Mouse (Mus musculus) embryonic fibroblast, embryonic 13.5 days (primary cell): ENCODE results near the gene Adgre5.

Experiments used
- CTCF ChIP-seq: IDR thresholded peaks from 2 replicates; pipeline ENCODE4 v1.5.1; 2011; ENCODE audit warnings: mild to moderate bottlenecking, control low read depth, low read length, moderate library complexity, borderline replicate concordance; ENCODE audit not compliant: insufficient read depth
- POLR2A ChIP-seq: IDR thresholded peaks from 2 replicates; pipeline ENCODE4 v1.6.1; 2011; ENCODE audit warnings: low read depth, mild to moderate bottlenecking, control low read depth, low read length, moderate library complexity

DNA sequence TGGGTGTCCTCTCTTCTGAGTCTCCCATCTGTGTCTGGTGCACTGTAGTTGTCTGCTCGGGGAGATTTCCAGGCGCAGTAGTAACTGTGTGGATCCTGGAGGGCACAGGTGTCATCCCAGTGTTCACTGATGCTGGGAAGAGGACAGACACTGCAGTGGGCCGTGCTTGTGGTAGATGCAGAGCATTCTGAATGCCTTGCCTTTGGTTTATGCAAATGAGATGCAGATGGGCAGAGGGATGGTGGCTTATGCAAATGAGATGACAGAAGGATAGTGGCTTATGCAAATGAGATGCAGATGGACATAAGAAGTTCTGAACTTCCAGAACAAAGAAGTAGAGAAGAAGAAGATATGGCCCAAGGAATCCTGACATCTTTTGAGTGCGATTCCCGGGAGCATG is 9.2 kb downstream of the Adgre5 start:
- TF ChIP-seq CTCF (no peak), POLR2A (no peak)
